Mouse (Mus musculus): Measurements from ENCODE around the gene Grm8.

- TF ChIP-seq CTCF (IDR thresholded peaks at IDR 0.05; ENCODE audit: low read depth, low read length) (no peak), TAL1 (conservative IDR thresholded peaks at IDR 0.05; ENCODE audit: low read depth, low read length) (no peak), POLR2AphosphoS5 (IDR thresholded peaks at IDR 0.05; ENCODE audit: insufficient replicate concordance, low read depth, low read length) (no peak)
Measured at GRCm38 (mm10) chr6:27646503-27646902, 488.5 kb downstream of the Grm8 start.
